Mouse (Mus musculus) G1E (cell line): ENCODE results near the gene Mpp6.

Experiments
- CTCF ChIP-seq: IDR thresholded peaks from 2 replicates; pipeline ENCODE4 v1.5.1; 2012; ENCODE audit warnings: low read depth, low read length, inconsistent platforms, mixed read lengths
- GATA1 ChIP-seq: IDR thresholded peaks from 2 replicates; pipeline ENCODE4 v1.6.1; 2012; ENCODE audit warnings: borderline replicate concordance, low read length, inconsistent platforms, mixed read lengths

- TF ChIP-seq CTCF, result no peak
- TF ChIP-seq GATA1, result no peak
These were observed 137.3 kb downstream of the Mpp6 start for GRCm38 (mm10) chr6:50247356-50247755.
